Mouse (Mus musculus) cortical plate, adult 2 months (tissue): Measurements from ENCODE around the gene B4galt1.

Experiments
- CTCF ChIP-seq: fragments of 200-500 bp; IDR thresholded peaks from 2 replicates; pipeline ENCODE4 v1.5.1; 2011; ENCODE audit warnings: mild to moderate bottlenecking, control low read depth, low read length; ENCODE audit not compliant: insufficient read depth; ENCODE audit errors: extremely low read depth
- POLR2A ChIP-seq: fragments of 200-500 bp; IDR thresholded peaks from 2 replicates; pipeline ENCODE4 v1.6.1; 2011; ENCODE audit warnings: mild to moderate bottlenecking, low read length, control low read depth; ENCODE audit not compliant: insufficient read depth; ENCODE audit errors: extremely low read depth

DNA sequence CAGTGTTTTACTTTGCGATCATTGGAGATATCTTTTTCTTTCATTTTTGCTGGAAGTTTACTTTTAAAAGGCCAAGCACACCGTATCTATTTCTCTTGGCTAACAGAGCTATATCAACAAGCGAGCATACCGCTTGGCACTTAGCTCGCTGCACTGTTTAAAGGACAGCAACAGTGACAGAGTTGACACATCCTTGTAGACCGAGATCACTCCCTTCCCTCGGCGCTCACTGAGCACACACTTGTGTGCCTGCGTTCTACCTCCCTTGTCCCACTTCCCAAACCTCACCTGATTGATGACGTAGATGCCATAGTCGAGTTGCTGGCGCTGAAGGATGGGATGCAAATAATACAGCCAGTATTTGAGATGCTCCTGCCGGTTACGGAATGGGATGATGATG, 30.7 kb downstream of the B4galt1 start:
- TF ChIP-seq POLR2A (no peak), CTCF (no peak)
